Comparison of ENCODE assay signal across 14 mouse cellular contexts in the genomic region with DNA sequence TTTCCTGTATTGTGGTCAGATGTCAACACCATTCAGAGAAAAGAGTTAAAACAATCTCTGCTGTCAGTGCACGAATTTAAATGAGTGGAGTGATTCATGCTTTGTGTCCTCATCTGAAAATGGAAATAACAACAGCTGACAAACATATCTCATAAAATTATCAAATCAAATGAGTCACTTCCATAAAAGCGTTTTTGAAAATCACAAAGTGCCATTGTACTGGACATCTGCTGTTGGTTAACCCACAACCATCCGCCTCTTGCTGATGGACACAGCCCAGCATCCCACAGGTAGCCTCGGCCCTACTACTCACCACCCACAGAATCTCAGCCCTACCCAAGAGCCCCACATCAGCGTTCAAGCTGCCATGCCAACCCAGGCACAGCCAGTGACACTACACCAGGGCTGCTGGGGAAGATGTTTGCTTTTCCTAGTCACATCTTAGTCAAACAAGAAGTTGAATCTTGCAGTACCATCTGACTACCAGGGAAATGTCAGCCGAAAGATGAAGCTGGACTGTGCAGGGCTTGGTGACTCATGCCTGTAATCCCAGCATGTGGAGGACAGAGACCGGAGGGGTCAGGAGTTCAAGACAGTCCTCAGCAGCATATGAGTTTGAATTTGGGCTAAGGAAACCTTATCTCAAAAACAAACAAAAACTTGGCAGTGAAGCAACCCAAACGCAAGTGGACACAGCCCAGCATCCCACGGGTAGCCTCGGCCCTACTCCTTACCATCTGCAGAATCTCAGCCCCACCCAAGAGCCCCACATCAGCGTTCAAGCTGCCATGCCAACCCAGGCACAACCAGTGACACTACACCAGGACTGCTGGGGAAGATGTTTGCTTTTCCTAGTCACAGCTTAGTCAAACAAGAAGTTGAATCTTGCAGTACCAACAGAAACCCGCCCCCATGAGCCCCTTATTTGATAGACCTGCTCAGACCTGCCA.
DNase-seq lines count a peak whose midpoint lies in the region; ATAC-seq and TF ChIP-seq lines count a peak whose summit lies in the region.
"Had no signal": no experiment of that assay in that cellular context is flagged by ENCODE, and none has a peak within 500 bp of the region (broad histone marks: within the 10 kb centered on the region; RNA-seq: fewer than 3 reads in every experiment).

No protein-coding gene starts in this region.

- no peaks in the 10 kb centered on the region for H3K27me3 ChIP-seq in heart, postnatal 0 days (ENCODE audit: control insufficient read depth, insufficient read depth, low read length)
- H3K27me3 ChIP-seq in lung, postnatal 0 days (replicated peaks; ENCODE audit: insufficient read depth, low read length) = no peaks in the 10 kb centered on the region
- H3K27me3 ChIP-seq in stomach, embryonic 16.5 days (ENCODE audit: control insufficient read depth, insufficient read depth, low read length) = no peaks in the 10 kb centered on the region

- intact Hi-C loops in heart, postnatal 10 days (cut with DNase I) = no loop called here

- DNase-seq in heart, postnatal 0 days (ENCODE audit: low spot score) = no peak
- no peak for DNase-seq in heart, postnatal 10 days
- DNase-seq in lung, postnatal 0 days (ENCODE audit: low spot score) = no peak
- no peak for DNase-seq in lung, postnatal 36 days
- peak; percentile 79 for DNase-seq in Muller cell, postnatal 12 days (ENCODE audit: inconsistent ontology term)
- DNase-seq in thymus, postnatal 4 days = no peak
- DNase-seq: cerebellum, postnatal 25 days; kidney, adult 18-20 months; liver; liver, postnatal 0 days; right cerebral cortex, postnatal 14 days; thymus, postnatal 36 days had no signal

- H3K27ac ChIP-seq in heart, postnatal 0 days (ENCODE audit: low read depth) = no peak overlapping the region
- no peak overlapping the region for H3K27ac ChIP-seq in lung, postnatal 0 days (ENCODE audit: low read length)
- no peak overlapping the region for H3K27ac ChIP-seq in stomach, embryonic 16.5 days (ENCODE audit: low read length)
- H3K27ac ChIP-seq: hindbrain, embryonic 14.5 days had no signal

- no peak for TF ChIP-seq EP300 in heart, postnatal 0 days (IDR thresholded peaks at IDR 0.05; ENCODE audit: low read depth)
- TF ChIP-seq EP300 in lung, postnatal 0 days (IDR thresholded peaks at IDR 0.05) = no peak

- no peaks in the 10 kb centered on the region for H3K36me3 ChIP-seq in heart, postnatal 0 days (replicated peaks; ENCODE audit: control insufficient read depth, insufficient read depth, low read length)
- no peaks in the 10 kb centered on the region for H3K36me3 ChIP-seq in lung, postnatal 0 days (ENCODE audit: insufficient read depth, low read length)
- no peaks in the 10 kb centered on the region for H3K36me3 ChIP-seq in stomach, embryonic 16.5 days (ENCODE audit: control insufficient read depth, insufficient read depth, low read length)

- 51% methylated on average over 12 of the region's 12 CpGs for WGBS in heart, postnatal 0 days
- WGBS in lung, postnatal 0 days = 42% methylated on average over 12 of the region's 12 CpGs
- 51% methylated on average over 12 of the region's 12 CpGs for WGBS in stomach, embryonic 16.5 days

- no peak overlapping the region for H3K4me3 ChIP-seq in heart, postnatal 0 days (ENCODE audit: low read depth, low read length)
- no peak overlapping the region for H3K4me3 ChIP-seq in lung, postnatal 0 days (ENCODE audit: low read depth, low read length)
- no peak overlapping the region for H3K4me3 ChIP-seq in stomach, embryonic 16.5 days (replicated peaks; ENCODE audit: low read length)

- no peak overlapping the region for H3K9ac ChIP-seq in heart, postnatal 0 days (replicated peaks; ENCODE audit: low read depth, low read length)
- no peak overlapping the region for H3K9ac ChIP-seq in lung, postnatal 0 days (replicated peaks; ENCODE audit: low read depth)
- H3K9ac ChIP-seq in stomach, embryonic 16.5 days (ENCODE audit: low read length) = no peak overlapping the region
- H3K9ac ChIP-seq: hindbrain, embryonic 14.5 days; liver, postnatal 0 days had no signal

- no peak for TF ChIP-seq CTCF in heart, postnatal 0 days (IDR thresholded peaks at IDR 0.05; ENCODE audit: low read depth)
- TF ChIP-seq CTCF in lung, postnatal 0 days (IDR thresholded peaks at IDR 0.05) = no peak

- no peaks in the 10 kb centered on the region for H3K9me3 ChIP-seq in heart, postnatal 0 days (replicated peaks; ENCODE audit: control insufficient read depth, low read length)
- H3K9me3 ChIP-seq in lung, postnatal 0 days (ENCODE audit: low read length) = no peaks in the 10 kb centered on the region
- no peaks in the 10 kb centered on the region for H3K9me3 ChIP-seq in stomach, embryonic 16.5 days (replicated peaks; ENCODE audit: control insufficient read depth, low read length)

- no peaks in the 10 kb centered on the region for H3K4me1 ChIP-seq in heart, postnatal 0 days (ENCODE audit: control insufficient read depth, insufficient read depth)
- H3K4me1 ChIP-seq in lung, postnatal 0 days (ENCODE audit: insufficient read depth, low read depth, low read length) = no peaks in the 10 kb centered on the region
- H3K4me1 ChIP-seq in stomach, embryonic 16.5 days (ENCODE audit: control insufficient read depth, insufficient read depth, low read length) = peaks cover 9% of the 10 kb centered on the region

- ATAC-seq in heart, postnatal 0 days (ENCODE audit: insufficient read depth, low read depth) = peak; percentile 51
- ATAC-seq in lung, postnatal 0 days = peak; percentile 43
- ATAC-seq in stomach, embryonic 16.5 days (ENCODE audit: insufficient read depth, low FRiP score) = peak; percentile 64
- ATAC-seq: liver, postnatal 0 days had no signal

- no peak overlapping the region for H3K4me2 ChIP-seq in heart, postnatal 0 days (ENCODE audit: low read depth, low read length)
- H3K4me2 ChIP-seq in lung, postnatal 0 days (replicated peaks; ENCODE audit: low read depth, low read length) = no peak overlapping the region
- H3K4me2 ChIP-seq in stomach, embryonic 16.5 days (ENCODE audit: low read depth, low read length) = no peak overlapping the region
- H3K4me2 ChIP-seq: hindbrain, embryonic 14.5 days had no signal
